Mouse (Mus musculus): ENCODE results near the gene Il18rap.

DNA sequence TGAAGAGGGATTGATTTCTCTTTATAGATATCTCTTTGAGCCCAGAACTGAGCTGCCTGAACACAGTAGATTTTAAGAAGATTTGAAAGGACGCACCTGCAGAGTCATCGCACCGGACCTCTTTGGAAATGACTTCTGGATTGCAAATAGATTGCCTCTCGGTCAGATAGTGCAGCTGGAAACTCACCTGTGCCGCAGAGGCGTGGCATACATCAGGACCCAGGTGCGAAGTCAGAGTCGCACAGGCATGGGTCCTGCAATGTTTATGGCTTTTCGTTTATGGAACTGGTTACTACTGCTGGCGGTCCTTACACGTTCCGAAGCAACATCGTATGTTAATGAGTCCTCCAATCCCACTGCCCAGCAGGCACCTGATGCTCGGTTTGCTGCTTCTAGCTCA lies 65.1 kb downstream of the Il18rap start:
- no peak for TF ChIP-seq POLR2A (IDR thresholded peaks at IDR 0.05; ENCODE audit: low read depth, low read length)
- no peak for TF ChIP-seq CTCF (IDR thresholded peaks at IDR 0.05; ENCODE audit: borderline replicate concordance, insufficient read depth, low read length)

Measured in embryonic fibroblast, embryonic 13.5 days (primary cell).